Mouse (Mus musculus) lung, postnatal 10 days (tissue): Measurements from ENCODE around the gene Crot.
"Not testable (repeated sequence)": the region's sequence is repeated elsewhere in the genome, so short reads cannot be mapped to it uniquely, and the experiment has no call there.

Experiments
- DNase-seq: peaks from one replicate; pipeline ENCODE4 v3.0.0; 2021

Crot gene

GRCm38 (mm10) chr5:8996686-8997512 lies at the start of gene Crot:
TSS of gene Crot (minus strand) at chr5:8997324.
- peak; percentile 96 for DNase-seq

- no peak for DNase-seq
Measured at GRCm38 (mm10) chr5:9045904-9046303, 48.8 kb upstream of the Crot start.

GRCm38 (mm10) chr5:9044821-9045220 lies 47.7 kb upstream of the Crot start:
- no peak for DNase-seq

GRCm38 (mm10) chr5:9043582-9044267 lies 46.6 kb upstream of the Crot start:
- DNase-seq: no peak

GRCm38 (mm10) chr5:9042721-9043416 lies 45.7 kb upstream of the Crot start:
- DNase-seq: no peak

GRCm38 (mm10) chr5:9040665-9041215 lies 43.6 kb upstream of the Crot start:
- DNase-seq: no peak

GRCm38 (mm10) chr5:9039978-9040377 lies 42.9 kb upstream of the Crot start:
- DNase-seq: no peak

GRCm38 (mm10) chr5:9037292-9037691 lies 40.2 kb upstream of the Crot start:
- no peak for DNase-seq

- DNase-seq: no peak
Measured at GRCm38 (mm10) chr5:9035457-9035856, 38.3 kb upstream of the Crot start.

- no peak for DNase-seq
Measured at GRCm38 (mm10) chr5:9034535-9034934, 37.4 kb upstream of the Crot start.

- no peak for DNase-seq
Measured at GRCm38 (mm10) chr5:9033843-9034242, 36.7 kb upstream of the Crot start.

- DNase-seq: no peak
Measured at GRCm38 (mm10) chr5:9032641-9033040, 35.5 kb upstream of the Crot start.

- no peak for DNase-seq
Measured at GRCm38 (mm10) chr5:9032101-9032590, 35.0 kb upstream of the Crot start.

GRCm38 (mm10) chr5:9028266-9028841 lies 31.2 kb upstream of the Crot start:
- DNase-seq: no peak

- DNase-seq: no peak
Measured at GRCm38 (mm10) chr5:9015352-9015751, 18.2 kb upstream of the Crot start.

GRCm38 (mm10) chr5:9014774-9015173 lies 17.6 kb upstream of the Crot start:
- no peak for DNase-seq

- no peak for DNase-seq
Measured at GRCm38 (mm10) chr5:9011374-9011773, 14.2 kb upstream of the Crot start.

GRCm38 (mm10) chr5:9010166-9010565 lies 13.0 kb upstream of the Crot start:
- no peak for DNase-seq

- not testable (repeated sequence) for DNase-seq
Measured at GRCm38 (mm10) chr5:9006585-9006984, 9.5 kb upstream of the Crot start.

- DNase-seq: not testable (repeated sequence)
Measured at GRCm38 (mm10) chr5:9000006-9000405, 2.9 kb upstream of the Crot start.

GRCm38 (mm10) chr5:8999108-8999507 lies 2.0 kb upstream of the Crot start:
- no peak for DNase-seq

GRCm38 (mm10) chr5:8997513-8997895 lies 380 bp upstream of the Crot start:
- DNase-seq: no peak
